Mouse (Mus musculus): Measurements from ENCODE around the gene Dnaja3.

- no peak for TF ChIP-seq CTCF (IDR thresholded peaks at IDR 0.05; ENCODE audit: extremely low read depth, insufficient read length, insufficient replicate concordance, low read depth, low read length)
- peak; percentile 90 for TF ChIP-seq POLR2A (IDR thresholded peaks at IDR 0.05; ENCODE audit: low read depth, low read length)
Measured at GRCm38 (mm10) chr16:4683581-4684456, 44.0 kb downstream of the Dnaja3 start.

All from small intestine, adult 2 months (tissue).